Mouse (Mus musculus) ovary, adult 18-20 months (tissue): ENCODE data around the gene Mylk2.
A peak's percentile ranks its signal among the peaks of the same experiment; 100 is the strongest.

Experiments used
- DNase-seq: peaks from one replicate; pipeline ENCODE4 v3.0.0; 2022; ENCODE audit warnings: low spot score, mixed read lengths

Gene Mylk2

DNA sequence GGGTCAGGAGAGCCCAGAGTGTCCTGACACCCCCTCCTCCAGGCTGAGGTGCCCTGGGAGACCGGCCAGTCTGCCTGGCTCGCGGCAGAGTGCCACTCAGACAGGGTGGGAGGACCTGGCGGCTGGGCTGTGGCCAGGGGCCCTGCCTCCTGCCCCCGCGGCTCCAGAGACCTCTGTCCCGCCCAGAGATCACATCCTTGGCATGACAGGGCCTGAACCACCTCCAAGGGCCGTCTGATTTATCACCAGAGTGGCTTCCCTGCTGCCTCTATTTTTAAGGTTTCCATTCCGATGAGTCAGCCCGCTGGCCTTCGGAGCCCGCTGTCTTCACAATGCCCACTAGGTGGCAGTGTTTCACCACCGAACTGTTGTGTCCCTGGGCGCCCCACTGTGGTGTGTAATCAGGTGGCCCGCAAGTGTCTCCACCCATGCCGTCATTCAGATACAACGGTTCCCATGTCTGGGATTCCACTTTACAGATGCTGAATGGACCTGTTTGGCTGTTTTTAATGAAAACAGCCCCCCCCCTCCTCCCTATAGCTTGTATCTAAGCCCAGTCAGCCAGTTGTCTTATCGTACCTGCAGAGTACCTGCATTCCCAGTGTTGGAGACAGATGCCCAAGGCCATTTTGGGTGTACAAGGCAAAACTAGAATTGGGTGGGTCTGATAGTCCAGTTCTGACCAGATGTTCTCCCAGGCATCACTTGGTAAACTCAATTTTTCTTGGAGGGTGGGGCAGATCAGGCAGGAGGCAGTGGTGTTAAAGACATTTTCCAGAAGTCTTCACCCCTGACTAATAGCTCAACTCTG, 3.4 kb downstream of the Mylk2 start:
- DNase-seq: peak; percentile 70

- no peak for DNase-seq
These were observed 4.3 kb downstream of the Mylk2 start for GRCm38 (mm10) chr2:152915453-152915852.

- no peak for DNase-seq
These were observed 5.0 kb downstream of the Mylk2 start for GRCm38 (mm10) chr2:152916111-152916510.

- no peak for DNase-seq
These were observed 6.5 kb downstream of the Mylk2 start for GRCm38 (mm10) chr2:152917671-152918070.

- DNase-seq: no peak
These were observed 11.2 kb downstream of the Mylk2 start for GRCm38 (mm10) chr2:152922376-152922775.

DNA sequence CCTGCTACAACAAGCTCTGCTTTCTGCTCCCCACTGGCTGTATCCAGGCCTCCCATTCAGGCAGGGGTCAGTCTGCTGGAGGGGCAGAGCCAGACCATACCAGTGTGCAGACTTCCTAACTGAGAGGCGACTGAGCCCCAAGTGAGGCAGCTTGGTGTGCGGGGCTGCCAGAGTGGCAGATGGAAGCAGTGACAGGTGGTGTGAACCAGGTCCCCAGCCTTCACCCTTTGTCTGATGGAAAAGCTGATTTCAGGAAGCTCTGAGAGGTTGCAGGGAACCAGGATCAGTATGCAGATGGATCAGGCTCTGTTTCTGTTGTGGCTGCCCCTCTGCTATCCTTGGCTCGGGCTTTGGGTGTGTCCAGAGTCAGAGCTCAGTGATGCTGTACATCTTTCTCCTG, 12.5 kb downstream of the Mylk2 start:
- DNase-seq: no peak

- DNase-seq: no peak
These were observed 13.0 kb downstream of the Mylk2 start for GRCm38 (mm10) chr2:152924128-152924527.

- DNase-seq: no peak
These were observed 13.4 kb downstream of the Mylk2 start for GRCm38 (mm10) chr2:152924543-152924942.

- DNase-seq: peak; percentile 77
These were observed 14.2 kb downstream of the Mylk2 start for GRCm38 (mm10) chr2:152925189-152925872.

- no peak for DNase-seq
These were observed 15.7 kb downstream of the Mylk2 start for GRCm38 (mm10) chr2:152926896-152927295.

DNA sequence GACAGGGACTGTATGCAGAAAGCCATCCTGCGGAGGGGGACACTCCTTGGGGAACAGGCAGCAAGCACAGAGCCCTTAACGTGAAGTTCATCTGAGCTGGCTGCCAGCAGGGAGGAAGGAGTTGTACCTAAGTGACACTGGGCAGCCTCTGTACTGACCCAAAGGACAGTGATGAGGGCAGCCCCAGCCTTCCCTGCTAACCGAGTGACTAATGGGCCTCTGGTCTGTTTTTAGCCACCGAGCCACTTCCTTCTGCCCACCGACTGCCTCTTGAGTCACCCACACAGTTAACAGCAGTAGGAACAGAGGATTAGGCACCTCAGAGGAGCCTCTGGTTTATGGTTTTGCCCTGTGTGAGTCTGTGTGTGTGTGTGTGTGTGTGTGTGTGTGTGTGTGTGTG, 16.2 kb downstream of the Mylk2 start:
- DNase-seq: no peak

DNA sequence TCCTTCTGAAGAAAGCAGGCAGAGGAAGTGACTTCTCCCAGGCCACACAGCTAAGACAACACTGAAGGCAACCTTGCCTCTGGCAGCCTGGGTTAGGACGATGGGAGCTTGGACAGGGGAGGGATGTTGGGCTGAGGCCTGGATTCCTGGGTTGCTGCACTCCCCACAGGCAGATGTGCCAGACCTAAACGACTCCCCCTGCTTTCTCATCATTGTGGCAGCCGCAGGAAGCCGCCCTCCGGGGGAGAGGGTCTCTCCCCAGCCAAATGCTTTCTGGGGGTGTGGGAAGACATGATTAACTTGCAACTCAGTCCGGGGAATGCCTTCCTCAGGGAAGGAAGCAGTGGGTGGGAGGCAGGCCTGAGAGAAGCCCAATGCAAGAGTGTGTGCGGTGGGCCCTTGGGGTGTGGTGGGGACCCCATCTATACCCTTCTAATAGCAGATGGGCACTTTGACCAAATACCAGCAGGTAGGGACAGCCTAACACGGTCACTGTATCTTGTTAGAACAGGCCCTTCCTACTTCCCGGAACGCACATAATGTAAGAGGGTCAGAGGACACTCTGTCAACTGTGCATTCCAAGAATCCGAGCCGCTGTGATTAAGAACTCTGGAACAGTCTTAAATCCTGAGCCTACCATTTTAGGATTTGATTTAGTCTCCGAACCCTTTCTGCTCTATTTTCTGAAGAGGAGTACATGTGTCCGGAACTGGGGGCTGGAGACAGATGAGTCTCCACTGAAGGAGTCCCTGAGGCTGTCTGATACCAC, 17.3 kb downstream of the Mylk2 start:
- DNase-seq: peak; percentile 29

GRCm38 (mm10) chr2:152928988-152929370, 17.8 kb downstream of the Mylk2 start:
- no peak for DNase-seq

DNA sequence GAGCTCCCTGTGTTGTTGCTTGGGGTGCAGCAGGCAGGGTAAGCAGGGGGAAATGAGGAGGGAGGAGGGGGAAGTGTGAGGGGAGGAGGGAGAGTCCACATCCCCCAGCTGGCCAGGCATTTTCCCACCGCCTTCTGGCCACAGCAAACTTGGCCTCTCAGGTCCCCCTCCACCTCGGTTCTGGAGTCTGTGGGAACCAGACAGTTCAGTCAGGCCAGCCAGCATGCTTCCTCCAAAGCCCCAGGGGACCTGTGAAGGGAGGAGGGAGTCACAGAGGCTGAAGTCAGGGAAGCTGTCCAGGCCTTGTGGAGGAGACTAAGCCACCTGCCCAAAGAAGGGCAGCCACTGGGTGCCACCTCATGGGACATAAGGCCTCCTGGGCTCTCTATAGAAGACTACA, 19.1 kb downstream of the Mylk2 start:
- no peak for DNase-seq

DNA sequence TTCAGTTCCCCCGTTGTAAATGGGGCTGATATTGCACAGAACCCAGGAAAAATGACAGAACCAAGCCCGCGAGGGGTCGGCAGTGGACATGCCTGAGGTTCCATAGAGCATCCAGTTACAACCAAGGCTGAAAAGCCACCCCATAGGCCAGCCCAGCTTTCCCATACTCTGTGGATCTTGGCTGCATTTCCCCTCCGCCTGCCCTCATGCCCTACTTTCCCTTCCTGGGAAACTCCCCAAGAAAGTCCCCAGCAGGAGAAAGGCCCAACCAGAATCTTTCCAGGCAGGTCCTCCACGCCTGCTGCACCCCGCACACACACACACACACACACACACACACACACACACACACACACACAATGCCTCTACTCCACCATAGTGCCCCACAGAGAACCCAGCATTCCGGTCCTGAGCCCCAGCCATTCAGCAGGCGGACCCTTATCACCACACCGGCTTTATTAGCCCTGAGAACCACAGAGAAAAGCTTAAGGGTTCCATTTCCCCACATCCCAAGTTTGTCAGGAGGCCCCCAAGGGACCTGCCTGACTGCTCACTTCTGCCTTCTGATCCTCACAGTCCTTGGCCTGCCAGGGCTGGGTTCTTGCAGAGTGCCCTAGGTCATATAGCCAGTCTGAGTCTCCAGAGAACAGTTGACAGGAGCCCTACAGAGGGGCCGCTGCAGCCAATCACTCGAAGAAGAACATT, 20.5 kb downstream of the Mylk2 start:
- no peak for DNase-seq

DNA sequence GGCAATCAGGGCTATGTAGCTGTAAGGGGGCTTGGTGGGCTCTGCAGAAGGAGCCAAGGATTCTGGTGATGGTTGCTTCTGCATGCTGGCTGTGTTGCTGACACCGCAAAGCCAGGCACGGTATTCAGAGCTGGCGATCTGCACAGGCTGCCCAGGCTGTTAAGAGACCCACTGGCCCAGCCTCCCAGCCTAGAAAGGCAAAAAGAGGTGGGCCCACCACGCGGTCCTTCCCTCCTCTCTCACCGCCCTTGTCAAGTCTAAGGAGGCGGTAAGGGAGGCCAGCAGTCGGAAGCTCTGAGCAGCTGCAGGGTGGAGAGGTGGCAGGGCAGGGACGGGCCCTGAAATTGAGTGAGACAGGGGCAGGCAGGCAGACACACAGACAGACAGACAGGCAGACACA, 21.9 kb downstream of the Mylk2 start, which contains the start of gene Foxs1:
Gene Foxs1 (minus strand): TSS at position 161 of the 400 bp plus-strand sequence.
- peak; percentile 52 for DNase-seq

DNA sequence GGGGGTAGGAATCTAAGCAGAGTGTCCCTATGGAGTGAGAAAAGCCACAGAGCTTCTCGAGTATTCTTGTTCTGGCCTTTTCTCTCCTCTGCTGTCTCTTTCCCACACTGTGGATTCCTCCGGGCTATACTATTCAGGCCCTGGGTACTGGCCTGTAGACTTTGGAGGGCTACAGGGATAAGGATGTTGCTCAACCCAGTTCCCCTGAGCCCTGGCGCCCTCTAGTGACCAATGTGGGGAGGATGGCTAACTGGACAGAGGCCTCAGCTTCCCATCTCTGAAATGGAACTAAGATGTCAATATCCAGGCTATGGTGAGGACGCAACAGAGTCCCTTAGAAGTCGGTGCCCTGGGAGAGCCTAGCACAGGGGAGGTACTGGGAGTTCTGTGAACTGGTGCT, 22.5 kb downstream of the Mylk2 start:
- DNase-seq: no peak

DNA sequence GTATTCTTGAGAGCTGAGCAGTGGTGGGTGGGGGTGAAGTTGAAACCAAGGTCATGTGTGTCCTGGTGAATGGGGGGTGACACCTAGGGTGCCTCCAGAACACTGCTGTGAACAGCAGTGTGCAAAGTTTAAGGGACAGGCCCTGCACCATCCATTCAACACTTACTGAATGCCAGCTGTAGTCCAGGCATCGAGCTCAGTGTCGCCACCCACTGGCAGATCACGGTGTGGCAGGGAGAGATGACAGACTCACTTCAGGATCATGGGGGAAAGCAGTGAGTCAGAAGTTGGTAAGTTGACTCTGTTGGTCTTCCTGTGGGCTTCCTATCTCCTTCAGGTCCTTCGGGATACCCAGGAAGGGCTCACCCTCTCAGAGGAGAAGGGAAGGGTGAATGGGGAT, 28.7 kb downstream of the Mylk2 start:
- DNase-seq: no peak

DNA sequence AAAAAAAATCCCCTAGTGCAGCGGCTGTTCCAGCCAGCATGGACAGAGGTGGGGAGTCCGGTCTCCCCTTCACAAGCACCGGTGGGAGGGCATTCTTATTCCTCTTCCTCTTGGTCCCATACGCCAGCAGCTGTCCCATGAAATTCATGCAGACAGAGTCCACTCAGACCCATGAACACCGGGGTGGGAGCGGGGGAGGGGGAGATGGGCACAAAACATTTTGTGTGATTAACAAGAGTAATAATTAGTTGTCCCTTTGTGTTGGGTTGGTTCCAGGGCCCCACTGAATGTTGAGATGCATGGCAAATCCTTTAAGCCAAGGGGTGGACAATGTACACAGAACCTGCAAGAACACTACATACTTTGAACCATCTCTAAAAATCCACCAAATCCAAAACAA, 30.0 kb downstream of the Mylk2 start:
- no peak for DNase-seq

- DNase-seq: no peak
These were observed 30.6 kb downstream of the Mylk2 start for GRCm38 (mm10) chr2:152941776-152942175.

DNA sequence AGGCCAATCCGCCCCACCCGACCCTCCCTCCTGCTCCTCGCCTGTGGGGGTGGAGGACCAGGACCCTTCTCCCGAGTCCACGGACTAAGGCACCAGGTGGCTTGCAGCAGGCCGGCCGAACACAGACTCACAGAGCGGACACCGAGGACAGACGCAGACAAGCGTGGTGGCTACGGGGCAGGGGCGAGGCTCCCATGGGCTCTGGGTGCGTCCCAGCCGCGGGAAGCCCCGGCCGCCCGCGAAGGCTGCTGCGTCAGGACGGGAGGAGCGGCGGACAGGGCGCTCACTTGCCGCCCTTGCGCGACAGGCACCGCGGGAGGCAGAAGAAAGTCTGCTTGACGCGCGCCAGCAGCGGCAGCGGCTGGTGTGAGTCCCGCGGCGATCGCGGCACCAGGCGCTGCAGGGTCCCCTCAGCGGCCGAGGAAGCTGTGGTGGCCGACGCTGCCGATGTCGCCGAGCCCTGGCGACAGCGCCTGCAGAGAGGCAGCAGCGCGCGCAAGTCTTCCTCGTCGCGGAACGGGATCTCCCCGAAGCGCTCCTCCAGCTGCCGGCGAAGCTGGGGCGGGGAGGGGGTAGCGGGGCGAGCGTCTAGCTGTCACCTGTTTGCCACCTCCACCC, 31.9 kb downstream of the Mylk2 start:
- no peak for DNase-seq

DNA sequence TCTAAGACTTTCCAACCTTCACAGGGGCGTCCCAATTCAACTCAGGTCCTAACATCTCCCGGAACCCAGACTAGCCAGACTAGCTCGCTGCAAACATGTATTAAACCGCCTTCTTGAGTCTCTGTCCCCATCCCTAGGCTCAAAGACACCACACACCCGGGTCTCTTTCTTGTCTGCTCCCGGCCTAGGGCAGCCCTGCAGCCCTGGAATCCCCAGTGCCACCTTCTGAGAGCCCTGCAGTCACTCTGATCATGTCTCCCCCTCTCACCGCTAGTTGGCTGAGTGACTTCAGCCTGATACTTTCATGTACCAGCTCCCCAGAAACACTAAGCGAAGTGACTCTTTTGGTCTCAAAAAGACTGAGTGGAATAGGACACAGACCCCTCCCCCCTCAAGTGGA, 32.4 kb downstream of the Mylk2 start:
- DNase-seq: no peak
